Mouse (Mus musculus): Measurements from ENCODE around the gene Hist1h4i.

Gene Hist1h4i

GRCm38 (mm10) chr13:22036986-22037385 is 4.2 kb downstream of the Hist1h4i start:
- DNase-seq (ENCODE audit: inconsistent ontology term) = no peak

GRCm38 (mm10) chr13:22036149-22036956 is 4.8 kb downstream of the Hist1h4i start:
- DNase-seq (ENCODE audit: inconsistent ontology term) = no peak

DNA sequence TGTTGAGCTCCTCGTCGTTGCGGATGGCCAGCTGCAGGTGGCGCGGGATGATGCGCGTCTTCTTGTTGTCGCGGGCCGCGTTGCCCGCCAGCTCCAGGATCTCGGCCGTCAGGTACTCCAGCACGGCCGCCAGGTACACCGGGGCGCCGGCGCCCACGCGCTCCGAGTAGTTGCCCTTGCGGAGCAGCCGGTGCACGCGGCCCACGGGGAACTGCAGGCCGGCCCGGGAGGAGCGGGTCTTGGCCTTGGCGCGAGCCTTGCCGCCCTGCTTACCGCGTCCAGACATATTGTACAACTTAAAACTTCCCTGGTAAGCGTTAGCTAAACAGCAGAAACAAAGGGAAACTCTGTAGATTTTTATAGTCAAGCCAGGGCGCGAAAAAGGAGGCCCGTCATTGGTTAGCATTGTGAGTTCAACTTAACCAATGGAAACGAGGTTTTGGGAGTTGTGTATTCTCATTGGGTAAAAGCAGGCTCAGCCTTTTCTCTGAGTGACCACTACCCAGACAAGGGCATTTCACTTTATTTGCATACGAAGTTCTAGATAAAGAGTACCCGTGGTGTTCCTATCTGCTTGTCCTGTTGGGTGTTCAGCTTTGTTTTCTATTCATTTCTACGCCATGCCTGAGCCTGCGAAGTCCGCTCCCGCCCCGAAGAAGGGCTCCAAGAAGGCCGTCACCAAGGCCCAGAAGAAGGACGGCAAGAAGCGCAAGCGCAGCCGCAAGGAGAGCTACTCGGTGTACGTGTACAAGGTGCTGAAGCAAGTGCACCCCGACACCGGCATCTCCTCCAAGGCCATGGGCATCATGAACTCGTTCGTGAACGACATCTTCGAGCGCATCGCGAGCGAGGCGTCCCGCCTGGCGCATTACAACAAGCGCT is 5.7 kb downstream of the Hist1h4i start, which contains the start of the genes Hist1h2ah and Hist1h2bk:
Gene Hist1h2ah (minus strand): TSS at position 302 of the 882 bp plus-strand sequence.
Gene Hist1h2bk (plus strand): TSS at position 604 of the 882 bp plus-strand sequence.
- DNase-seq (ENCODE audit: inconsistent ontology term) = peak; percentile 93

- DNase-seq (ENCODE audit: inconsistent ontology term) = no peak
Measured at GRCm38 (mm10) chr13:22034443-22035266, 6.5 kb downstream of the Hist1h4i start.

GRCm38 (mm10) chr13:22033741-22034442 is 7.3 kb downstream of the Hist1h4i start:
- DNase-seq (ENCODE audit: inconsistent ontology term) = no peak

DNA sequence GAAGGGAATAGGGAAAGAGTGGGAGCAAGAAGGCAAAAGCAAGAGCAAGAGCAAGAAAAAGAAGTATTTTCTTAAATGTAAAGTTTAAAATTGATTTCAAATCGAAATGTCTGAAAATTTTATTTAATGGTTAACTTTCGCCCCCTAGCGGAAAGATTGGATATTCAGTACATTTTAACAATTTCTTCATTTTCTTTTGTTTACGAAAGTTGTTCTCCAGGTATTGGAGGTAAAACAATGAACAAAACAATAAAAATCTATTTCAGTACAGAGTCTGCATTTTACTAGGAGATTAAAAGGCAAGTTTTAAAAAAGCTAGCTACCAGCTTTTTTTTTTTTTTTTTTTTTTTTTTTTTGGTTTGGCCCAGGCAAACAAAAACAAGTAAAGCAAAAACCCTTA is 10.7 kb downstream of the Hist1h4i start:
- DNase-seq (ENCODE audit: inconsistent ontology term) = no peak

GRCm38 (mm10) chr13:22029928-22030327 is 11.2 kb downstream of the Hist1h4i start:
- no peak for DNase-seq (ENCODE audit: inconsistent ontology term)

GRCm38 (mm10) chr13:22028673-22029460 is 12.3 kb downstream of the Hist1h4i start:
- peak; percentile 92 for DNase-seq (ENCODE audit: inconsistent ontology term)

DNA sequence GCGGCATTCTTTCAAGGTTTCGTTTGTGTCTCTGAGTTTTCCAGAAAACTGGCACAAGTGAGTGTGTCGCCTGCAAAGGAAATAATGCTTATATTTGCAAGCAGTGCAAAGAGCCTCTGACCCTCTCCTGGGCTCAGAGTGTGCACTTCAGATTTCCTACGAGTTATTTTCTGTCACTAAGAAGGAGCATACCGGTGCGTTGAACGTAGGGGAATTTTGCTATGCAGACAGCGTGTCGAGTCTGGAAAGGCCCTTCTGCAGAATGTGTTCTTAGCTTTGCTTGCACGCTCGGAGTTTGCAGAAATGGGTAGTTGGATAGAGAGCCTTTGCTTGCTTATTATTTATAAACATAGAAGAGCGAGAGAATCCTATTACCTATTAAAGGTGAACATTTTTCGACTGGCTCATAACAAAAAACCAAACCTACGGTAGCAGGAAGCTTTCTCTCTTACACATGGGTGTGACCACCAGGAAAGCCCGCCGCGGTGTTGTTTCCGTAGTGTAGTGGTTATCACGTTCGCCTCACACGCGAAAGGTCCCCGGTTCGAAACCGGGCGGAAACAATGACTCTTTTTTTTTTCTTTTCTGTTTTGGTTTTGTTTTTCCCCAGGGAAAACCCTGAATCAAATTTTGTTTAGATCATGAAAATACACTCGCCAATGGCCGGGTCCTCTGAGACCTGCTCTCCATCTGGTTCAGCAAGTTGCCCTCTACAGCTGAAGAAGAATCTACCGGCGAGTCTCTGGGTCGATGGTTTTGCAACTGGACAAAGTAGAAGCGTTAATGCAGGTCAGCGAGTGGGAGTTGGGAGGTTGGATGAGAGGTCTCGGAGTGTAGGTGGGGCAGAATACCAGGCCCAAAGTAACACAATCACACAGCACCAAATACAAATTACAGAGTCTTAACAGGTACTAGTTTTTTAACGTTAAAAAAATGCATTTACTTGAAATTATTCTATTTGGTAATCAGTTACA is 14.8 kb downstream of the Hist1h4i start:
- DNase-seq (ENCODE audit: inconsistent ontology term) = peak; percentile 90

DNA sequence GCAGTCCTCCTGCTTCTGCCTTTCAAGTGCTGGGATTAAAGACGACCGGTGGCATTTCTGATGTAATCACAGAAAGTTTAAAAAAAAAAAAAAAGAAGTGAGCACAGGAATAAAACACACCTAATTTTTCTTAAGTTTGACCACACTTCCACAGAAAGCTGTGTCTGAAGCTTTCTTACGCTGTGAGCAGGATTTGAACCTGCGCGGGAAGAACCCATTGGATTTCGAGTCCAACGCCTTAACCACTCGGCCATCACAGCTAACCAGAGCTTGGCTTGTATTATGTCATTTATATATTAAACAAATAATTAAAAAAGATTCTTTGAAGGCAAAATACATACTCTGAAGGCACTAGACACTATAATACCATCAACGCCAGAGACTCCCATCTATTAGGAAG is 18.9 kb downstream of the Hist1h4i start:
- peak; percentile 85 for DNase-seq (ENCODE audit: inconsistent ontology term)

- peak; percentile 52 for DNase-seq (ENCODE audit: inconsistent ontology term)
Measured at GRCm38 (mm10) chr13:22021581-22021980, 19.6 kb downstream of the Hist1h4i start.

GRCm38 (mm10) chr13:22020901-22021339 is 20.2 kb downstream of the Hist1h4i start:
- peak; percentile 75 for DNase-seq (ENCODE audit: inconsistent ontology term)

- DNase-seq (ENCODE audit: inconsistent ontology term) = no peak
Measured at GRCm38 (mm10) chr13:22019934-22020835, 21.0 kb downstream of the Hist1h4i start.

DNA sequence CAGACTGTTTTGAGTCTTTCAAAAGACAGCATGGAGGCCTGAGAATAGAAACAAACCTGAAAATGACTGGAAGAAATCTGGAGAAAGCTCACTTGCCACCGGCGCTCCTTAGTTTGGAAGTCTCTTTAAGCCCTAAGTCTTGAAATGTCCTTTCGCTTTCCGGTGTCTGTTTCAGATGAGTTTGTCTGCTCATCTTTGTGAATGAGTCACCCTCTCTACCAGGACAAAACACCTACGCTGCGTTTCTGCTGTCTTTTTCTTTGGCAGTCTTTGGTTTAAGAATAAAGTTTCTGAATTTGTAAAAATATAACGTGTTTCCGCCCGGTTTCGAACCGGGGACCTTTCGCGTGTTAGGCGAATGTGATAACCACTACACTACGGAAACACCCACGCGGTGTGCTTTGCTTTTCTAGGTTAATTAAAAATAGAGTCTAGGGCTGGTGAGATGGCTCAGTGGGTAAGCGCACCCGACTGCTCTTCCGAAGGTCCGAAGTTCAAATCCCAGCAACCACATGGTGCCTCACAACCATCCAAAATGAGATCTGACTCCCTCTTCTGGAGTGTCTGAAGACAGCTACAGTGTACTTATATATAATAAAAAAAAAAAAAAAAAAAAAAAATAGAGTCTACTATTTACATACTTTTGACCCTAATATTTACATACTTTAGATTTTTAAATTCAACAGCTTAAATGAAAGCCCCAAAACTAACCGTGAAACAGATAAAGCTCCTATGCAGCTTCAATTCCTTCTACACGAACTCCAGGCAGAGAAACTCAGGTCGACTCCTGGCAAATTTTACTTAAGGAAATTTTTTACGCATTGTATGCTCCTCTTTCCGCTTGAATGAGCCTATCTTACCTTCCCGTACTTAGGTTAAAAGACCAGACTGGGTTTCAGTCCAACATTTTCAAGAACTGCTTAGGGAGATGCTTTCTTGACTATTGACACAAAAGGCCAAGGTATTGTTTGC is 25.4 kb downstream of the Hist1h4i start:
- peak; percentile 78 for DNase-seq (ENCODE audit: inconsistent ontology term)

GRCm38 (mm10) chr13:22014411-22014845 is 26.7 kb downstream of the Hist1h4i start:
- no peak for DNase-seq (ENCODE audit: inconsistent ontology term)

GRCm38 (mm10) chr13:22013716-22014115 is 27.4 kb downstream of the Hist1h4i start:
- no peak for DNase-seq (ENCODE audit: inconsistent ontology term)
